Mouse (Mus musculus) cortical plate, adult 2 months (tissue): ENCODE measurements around the gene Suds3. TPM values are rescaled to one million over a fixed set of nuclear protein-coding genes. Genes with fewer than 3 reads are reported as not detected.

ENCODE experiments used
- H3K27ac ChIP-seq: fragments of 200-500 bp; 2 replicates; pipeline ENCODE4 v1.5.1; 2012; ENCODE audit warnings: low read length, control low read depth, inconsistent platforms; ENCODE audit not compliant: insufficient read depth
- H3K4me1 ChIP-seq: fragments of 200-500 bp; 2 replicates; pipeline ENCODE4 v1.6.1; 2011; ENCODE audit warnings: low read length; ENCODE audit not compliant: control insufficient read depth, insufficient read depth
- H3K4me3 ChIP-seq: fragments of 200-500 bp; 2 replicates; pipeline ENCODE4 v1.5.1; 2011; ENCODE audit warnings: mild to moderate bottlenecking, low read length, control low read depth; ENCODE audit not compliant: insufficient read depth
- CTCF ChIP-seq: fragments of 200-500 bp; IDR thresholded peaks from 2 replicates; pipeline ENCODE4 v1.5.1; 2011; ENCODE audit warnings: mild to moderate bottlenecking, control low read depth, low read length; ENCODE audit not compliant: insufficient read depth; ENCODE audit errors: extremely low read depth
- POLR2A ChIP-seq: fragments of 200-500 bp; IDR thresholded peaks from 2 replicates; pipeline ENCODE4 v1.6.1; 2011; ENCODE audit warnings: mild to moderate bottlenecking, low read length, control low read depth; ENCODE audit not compliant: insufficient read depth; ENCODE audit errors: extremely low read depth
- polyA plus RNA-seq: library from polyadenylated mRNA; depleted of rRNA; stranded (reverse); fragments of >200 nt; gene quantifications from 2 replicates; pipeline ENCODE4 v1.2.3, GENCODE M21; 2012

Suds3 gene
- polyA plus RNA-seq, 1 experiment, result 110 TPM

DNA sequence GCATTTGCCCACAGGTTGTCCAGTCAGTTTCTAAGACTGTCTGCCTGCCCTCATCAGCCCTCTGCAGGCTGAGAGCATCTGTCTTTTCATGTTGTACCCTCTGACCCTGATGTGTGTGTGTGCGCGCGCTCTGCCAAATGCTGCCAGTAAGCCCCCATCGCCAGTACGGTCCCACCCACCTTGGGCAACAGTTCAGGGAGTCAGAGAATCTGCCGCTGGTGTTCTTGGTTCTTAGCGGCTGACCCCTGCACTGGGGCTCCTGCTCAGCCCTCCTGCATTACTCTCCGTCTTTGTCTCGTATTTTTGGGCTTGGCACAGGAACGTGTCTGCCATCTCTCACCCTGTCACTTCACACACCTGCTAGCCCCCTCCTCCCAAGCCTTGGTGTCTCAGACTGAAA lies 21.1 kb upstream of the Suds3 start:
- H3K4me3 ChIP-seq, result no peak overlapping the region
- TF ChIP-seq POLR2A (no peak), CTCF (no peak)
- no peaks in the 10 kb centered on the region; the same call in 1 of the 2 replicates for H3K4me1 ChIP-seq
- no peak overlapping the region for H3K27ac ChIP-seq

DNA sequence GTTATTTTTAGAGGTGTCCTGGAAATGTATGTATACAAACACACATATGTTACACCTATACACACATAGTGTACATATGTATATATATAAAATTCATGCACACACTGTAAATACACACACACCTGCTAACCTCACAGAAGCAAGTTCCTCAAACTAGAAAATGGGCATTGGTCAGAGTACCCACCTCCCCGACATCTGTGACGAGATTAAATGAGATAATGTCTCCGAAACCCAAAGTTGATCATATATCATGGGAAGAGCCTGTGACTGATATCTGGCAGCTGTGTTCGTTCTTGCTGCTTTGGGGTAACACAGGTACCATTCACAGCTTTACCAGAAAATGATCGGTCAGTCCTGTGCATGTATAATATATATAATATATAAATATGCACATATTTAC lies 20.7 kb upstream of the Suds3 start:
- H3K4me3 ChIP-seq, result no peak overlapping the region
- H3K4me1 ChIP-seq, result no peaks in the 10 kb centered on the region; the same call in 1 of the 2 replicates
- TF ChIP-seq POLR2A (no peak), CTCF (no peak)
- no peak overlapping the region for H3K27ac ChIP-seq

DNA sequence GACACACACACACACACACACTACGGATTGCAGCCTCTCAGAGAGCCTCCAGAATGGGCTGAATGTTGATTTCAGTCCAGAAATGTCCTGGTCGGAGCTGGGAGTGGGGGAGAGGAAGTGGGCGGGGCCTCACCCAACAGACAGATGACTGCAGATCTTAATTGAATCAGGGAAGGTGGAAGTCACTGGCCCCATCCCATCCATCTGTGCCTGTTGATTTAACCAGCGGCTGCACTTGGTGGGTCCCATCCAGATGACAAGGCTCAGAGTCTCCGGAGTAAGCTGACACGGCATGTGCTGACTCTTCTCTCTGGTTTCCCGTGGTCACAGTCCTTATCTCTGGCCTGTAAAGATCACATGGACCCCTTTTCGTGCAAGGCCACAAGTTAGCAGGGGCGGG lies 20.0 kb upstream of the Suds3 start:
- Histone ChIP-seq H3K4me3 (no peak overlapping the region), H3K27ac (no peak overlapping the region), H3K4me1 (no peaks in the 10 kb centered on the region; the same call in 1 of the 2 replicates)
- TF ChIP-seq CTCF, result no peak
- no peak for TF ChIP-seq POLR2A

DNA sequence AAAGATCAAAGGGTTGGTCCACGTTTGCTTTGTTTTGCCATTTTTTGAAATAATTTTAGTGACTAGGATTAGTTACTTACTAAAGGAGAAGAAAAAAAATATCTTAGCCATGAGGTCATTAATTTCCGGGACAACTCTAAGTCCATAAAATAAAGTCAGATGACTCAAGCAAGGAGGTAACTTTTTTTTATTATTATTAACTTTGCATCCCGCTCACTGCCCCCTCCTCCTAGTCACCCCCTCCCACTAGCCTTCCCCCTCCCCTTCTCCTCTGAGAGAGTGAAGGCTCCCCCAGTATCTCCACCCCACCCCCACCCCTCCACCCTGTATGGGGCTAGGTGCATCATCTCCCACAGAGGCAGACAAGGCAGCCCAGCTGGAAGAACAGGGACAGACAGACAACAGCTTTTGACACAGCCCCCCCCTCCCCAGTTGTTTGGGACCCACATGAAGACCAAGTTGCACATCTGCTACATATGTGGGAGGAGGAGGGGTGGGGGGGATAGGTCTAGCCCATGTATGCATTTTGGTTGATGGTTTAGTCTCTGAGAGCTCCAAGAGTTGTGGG lies 19.1 kb upstream of the Suds3 start:
- peaks cover 3% of the 10 kb centered on the region for H3K4me1 ChIP-seq
- no peak overlapping the region for H3K27ac ChIP-seq
- no peak overlapping the region for H3K4me3 ChIP-seq
- no peak for TF ChIP-seq POLR2A
- TF ChIP-seq CTCF, result no peak

DNA sequence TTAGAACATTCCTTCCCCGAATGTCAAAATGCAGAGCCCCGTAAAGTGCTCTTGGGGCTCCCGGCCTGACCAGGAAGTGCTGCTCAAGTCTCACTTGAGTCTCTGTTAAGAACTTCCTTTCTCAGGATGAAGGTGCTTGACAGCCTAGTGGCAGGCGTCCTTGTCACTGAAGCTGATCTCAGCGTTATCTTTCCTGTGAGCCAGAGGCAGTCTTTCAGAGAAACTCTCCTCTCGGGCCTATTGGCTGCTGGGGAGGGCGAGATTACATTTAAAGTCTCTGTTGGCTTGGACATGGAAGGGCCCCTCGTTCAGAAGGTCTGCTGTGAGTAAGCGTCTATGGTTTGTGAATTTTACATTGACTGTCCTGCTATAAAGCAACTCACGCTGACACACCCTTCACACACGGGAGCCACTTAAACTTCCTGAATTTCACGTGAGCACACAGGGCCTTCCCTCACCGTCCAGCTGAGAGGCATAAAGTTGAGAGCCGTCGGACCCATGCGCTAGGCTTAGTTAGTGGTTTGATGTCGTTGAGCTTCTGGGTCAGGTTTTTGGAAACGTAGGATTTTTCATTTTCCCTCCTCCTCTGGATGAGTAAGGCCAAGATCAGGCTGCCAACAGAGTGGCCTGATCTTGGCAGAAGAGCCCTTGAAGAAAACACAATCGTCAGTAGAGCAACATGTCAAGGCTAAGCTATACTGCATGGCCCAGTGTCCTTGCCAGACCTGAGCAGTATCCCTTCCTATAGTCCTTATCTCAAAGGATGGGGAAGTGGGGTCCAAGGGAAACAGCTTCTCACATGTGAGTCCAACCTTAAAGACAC lies 18.4 kb upstream of the Suds3 start:
- Histone ChIP-seq H3K4me3 (no peak overlapping the region), H3K4me1 (peaks cover 3% of the 10 kb centered on the region), H3K27ac (no peak overlapping the region)
- TF ChIP-seq POLR2A, result no peak
- no peak for TF ChIP-seq CTCF

DNA sequence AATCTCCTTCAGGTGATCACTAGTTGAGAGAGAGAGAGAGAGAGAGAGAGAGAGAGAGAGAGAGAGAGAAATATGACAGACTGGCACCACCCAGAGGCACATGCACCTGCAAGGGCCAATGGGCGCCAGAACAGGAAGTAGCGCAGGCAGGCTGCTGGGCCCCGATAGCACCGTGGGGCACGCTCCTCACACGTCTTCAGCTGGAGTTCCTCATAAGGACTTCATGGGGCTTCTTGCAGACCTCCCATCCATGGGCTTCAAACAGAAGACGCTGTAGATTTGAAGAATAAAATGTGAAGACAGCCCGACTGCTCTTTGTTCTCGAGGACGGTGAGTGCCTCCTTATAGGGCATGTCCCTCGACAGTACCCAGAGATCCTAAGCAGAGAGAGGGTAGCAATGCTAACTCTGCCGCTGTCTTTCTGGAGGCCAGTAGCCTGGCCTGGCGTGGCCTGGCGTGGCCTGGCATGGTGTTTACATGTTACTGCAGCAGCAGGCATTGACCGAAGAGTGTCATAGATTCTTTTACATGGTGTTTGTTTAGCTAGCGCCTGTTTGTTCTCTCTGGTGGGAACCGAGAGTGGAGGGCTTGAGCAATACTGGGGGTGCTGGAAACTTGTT lies 17.6 kb upstream of the Suds3 start:
- TF ChIP-seq POLR2A (no peak), CTCF (no peak)
- no peak overlapping the region for H3K27ac ChIP-seq
- no peak overlapping the region for H3K4me3 ChIP-seq

DNA sequence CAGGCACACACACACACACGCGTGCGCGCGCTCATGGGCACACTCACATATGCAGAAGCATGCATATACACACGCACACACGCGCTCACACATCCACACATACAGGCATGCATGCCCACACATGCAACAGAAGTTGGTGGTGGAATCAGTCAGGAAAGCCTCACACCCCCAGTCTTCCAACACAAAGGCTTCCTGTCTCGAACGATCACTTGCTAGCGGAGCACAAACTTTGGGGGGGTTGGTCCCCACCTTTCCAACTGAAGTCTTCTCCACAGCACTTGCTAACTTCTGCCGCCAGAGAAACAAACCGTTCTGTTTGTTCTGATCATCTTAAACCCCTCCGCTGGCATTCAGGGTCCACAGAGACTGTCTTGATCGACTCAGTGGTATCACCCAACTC lies 14.8 kb upstream of the Suds3 start:
- Histone ChIP-seq H3K4me3 (no peak overlapping the region), H3K4me1 (peaks cover 3% of the 10 kb centered on the region; the same call in 1 of the 2 replicates), H3K27ac (no peak overlapping the region)
- TF ChIP-seq CTCF (no peak), POLR2A (no peak)

More for the DNA sequence above, 17.6 kb upstream of the Suds3 start:
- peaks cover 3% of the 10 kb centered on the region for H3K4me1 ChIP-seq

DNA sequence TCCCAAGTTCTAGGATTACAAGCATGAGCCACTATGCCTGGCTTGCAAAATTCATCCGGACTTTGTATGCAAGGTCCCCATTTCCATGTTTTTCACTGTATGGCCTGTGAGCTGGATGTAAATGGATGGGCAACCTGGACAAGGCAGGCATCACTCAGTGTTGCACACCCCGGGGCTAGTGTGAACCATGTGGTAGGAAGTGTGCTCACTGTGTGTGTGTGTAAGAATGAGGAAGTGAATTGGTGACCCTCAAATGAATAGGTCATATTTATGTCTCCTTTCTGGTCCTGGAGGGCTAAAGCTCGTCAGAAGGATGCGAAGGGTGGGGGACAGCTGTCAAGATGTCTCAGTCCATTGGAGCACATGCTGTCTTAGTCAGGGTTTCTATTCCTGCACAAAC lies 11.1 kb upstream of the Suds3 start:
- no peak overlapping the region for H3K4me3 ChIP-seq
- TF ChIP-seq POLR2A, result no peak
- TF ChIP-seq CTCF, result no peak
- peaks cover 3% of the 10 kb centered on the region; the same call in 1 of the 2 replicates for H3K4me1 ChIP-seq
- no peak overlapping the region for H3K27ac ChIP-seq

DNA sequence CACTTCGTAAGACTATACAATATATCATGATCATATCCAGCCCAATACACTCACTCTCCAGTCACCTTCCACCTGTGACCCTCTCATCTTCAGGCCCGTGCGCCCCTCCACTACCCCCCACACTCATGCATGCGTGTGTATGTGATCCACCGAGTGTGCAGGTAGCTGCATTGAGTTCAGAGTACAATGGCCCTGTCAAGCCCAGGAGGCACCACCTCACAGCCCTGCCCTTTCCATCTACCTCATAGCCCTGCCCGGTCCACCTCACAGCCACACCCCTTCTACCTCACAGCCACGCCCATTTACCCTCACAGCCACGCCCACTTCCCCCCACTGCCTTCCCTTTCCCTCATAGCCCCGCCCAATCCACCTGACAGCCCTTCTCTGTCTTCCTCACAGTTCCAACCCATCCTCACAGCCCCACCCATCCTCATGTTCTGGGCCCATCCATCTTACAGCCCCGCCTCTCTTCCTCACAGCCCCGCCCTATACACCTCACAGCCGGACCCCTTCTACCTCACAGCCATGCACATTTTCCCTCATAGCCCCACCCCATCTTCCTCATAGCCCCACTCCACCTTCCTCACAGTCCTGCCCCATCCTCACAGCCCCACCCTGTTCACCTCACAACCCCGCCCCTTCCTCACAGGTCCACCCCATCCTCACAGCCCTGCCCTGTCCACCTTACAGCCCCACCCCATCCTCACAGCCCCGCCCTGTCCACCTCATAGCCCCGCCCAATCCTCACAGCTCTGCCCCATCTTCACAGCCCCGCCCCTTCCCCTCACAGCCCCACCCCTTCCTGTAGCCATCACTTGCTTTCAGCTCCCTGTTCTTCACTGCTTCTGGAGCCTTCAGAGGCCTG lies 9.8 kb upstream of the Suds3 start:
- H3K4me1 ChIP-seq, result peaks cover 3% of the 10 kb centered on the region
- no peak overlapping the region for H3K27ac ChIP-seq
- no peak for TF ChIP-seq CTCF
- TF ChIP-seq POLR2A, result no peak
- no peak overlapping the region for H3K4me3 ChIP-seq
